Mouse (Mus musculus): ENCODE measurements around the gene Nufip2. TPM values are rescaled to one million over a fixed set of nuclear protein-coding genes. Genes with fewer than 3 reads are reported as not detected.
A peak's percentile ranks its signal among the peaks of the same experiment; 100 is the strongest.

The Nufip2 gene
- polyA plus RNA-seq, 1 experiment, result 11.8 TPM

DNA sequence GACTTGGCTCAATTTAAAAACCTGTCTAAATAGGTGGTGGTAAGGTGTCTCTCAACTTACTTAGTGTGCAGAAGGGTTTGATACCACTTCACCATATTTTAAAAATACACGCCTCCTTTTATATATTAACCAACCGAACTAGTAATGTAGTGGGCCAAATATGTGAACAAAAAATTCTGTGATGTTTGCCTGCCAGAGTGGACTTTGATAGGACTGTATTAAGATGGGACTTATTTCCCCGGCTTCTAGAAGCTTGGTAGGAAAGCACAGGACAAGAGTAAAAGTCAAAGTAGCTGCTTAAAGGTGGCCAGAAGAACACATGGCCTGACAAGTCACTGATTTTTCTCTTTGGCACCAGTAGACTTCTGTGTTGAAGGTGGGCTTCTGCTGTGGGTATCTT lies 27.8 kb downstream of the Nufip2 start:
- H3K36me3 ChIP-seq (ENCODE audit: control insufficient read depth, insufficient read depth, low read length), result peaks cover 31% of the 10 kb centered on the region

DNA sequence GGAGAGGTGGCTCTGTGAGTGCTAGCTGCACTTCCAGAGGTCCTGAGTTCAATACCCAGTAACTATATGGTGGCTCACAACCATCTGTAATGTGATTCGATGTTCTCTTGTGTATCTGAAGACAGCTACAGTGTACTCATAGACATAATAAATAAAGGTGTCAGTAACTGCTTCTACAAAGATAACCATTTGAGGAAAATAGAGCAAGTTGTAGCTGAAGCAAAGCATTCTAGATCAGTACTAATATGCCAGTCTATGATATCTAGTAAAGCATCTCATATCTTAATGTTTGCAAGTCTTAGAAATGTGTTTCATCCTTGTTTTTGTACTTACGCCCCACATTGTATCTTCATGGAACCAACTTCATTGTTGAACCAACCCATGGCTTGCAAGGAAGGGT lies 33.1 kb downstream of the Nufip2 start:
- Histone ChIP-seq H3K4me3 (ENCODE audit: low read depth, low read length) (no peak overlapping the region), H3K27me3 (ENCODE audit: control insufficient read depth, insufficient read depth, low read length) (no peaks in the 10 kb centered on the region), H3K36me3 (ENCODE audit: control insufficient read depth, insufficient read depth, low read length) (peaks cover 9% of the 10 kb centered on the region; the same call in 1 of the 2 replicates), H3K27ac (ENCODE audit: insufficient read depth, low read depth, low read length) (no peak overlapping the region), H3K4me1 (ENCODE audit: control insufficient read depth, insufficient read depth, insufficient read length, low read length) (no peaks in the 10 kb centered on the region)
- WGBS, result 95% methylated on average over 2 of the region's 2 CpGs
- no peak for TF ChIP-seq POLR2A (IDR thresholded peaks at IDR 0.05; ENCODE audit: low read depth, low read length)

More for the DNA sequence above, 27.8 kb downstream of the Nufip2 start:
- WGBS, result 64% methylated on average over 3 of the region's 3 CpGs
- no peak overlapping the region for H3K4me3 ChIP-seq (ENCODE audit: low read depth, low read length)
- no peaks in the 10 kb centered on the region for H3K4me1 ChIP-seq (ENCODE audit: control insufficient read depth, insufficient read depth, insufficient read length, low read length)
- TF ChIP-seq POLR2A (IDR thresholded peaks at IDR 0.05; ENCODE audit: low read depth, low read length), result no peak
- TF ChIP-seq CTCF (IDR thresholded peaks at IDR 0.05; ENCODE audit: extremely low read depth, insufficient read length, insufficient replicate concordance, low read depth, low read length), result no peak
- no peak overlapping the region for H3K27ac ChIP-seq (ENCODE audit: insufficient read depth, low read depth, low read length)
- no peaks in the 10 kb centered on the region for H3K27me3 ChIP-seq (ENCODE audit: control insufficient read depth, insufficient read depth, low read length)

DNA sequence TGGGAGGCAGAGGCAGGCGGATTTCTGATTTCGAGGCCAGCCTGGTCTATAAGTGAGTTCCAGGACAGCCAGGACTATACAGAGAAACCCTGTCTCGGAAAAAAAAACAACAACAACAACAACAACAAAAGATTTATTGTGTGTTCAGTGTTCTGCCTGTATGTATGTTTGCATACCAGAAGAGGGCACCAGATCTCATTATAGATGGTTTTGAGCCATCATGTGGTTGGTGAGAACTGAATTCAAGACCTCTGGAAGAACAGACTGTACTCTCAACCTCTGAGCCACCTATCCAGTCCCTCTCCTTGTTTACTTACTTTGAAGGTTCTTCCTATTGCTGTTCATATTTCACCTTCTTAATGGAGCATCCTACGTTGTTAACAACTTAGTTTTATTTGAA lies 35.4 kb downstream of the Nufip2 start:
- H3K4me3 ChIP-seq (ENCODE audit: low read depth, low read length), result no peak overlapping the region
- 88% methylated on average over 4 of the region's 4 CpGs for WGBS
- no peaks in the 10 kb centered on the region for H3K4me1 ChIP-seq (ENCODE audit: control insufficient read depth, insufficient read depth, insufficient read length, low read length)
- no peaks in the 10 kb centered on the region for H3K27me3 ChIP-seq (ENCODE audit: control insufficient read depth, insufficient read depth, low read length)
- no peak overlapping the region for H3K27ac ChIP-seq (ENCODE audit: insufficient read depth, low read depth, low read length)
- H3K36me3 ChIP-seq (ENCODE audit: control insufficient read depth, insufficient read depth, low read length), result peaks cover 8% of the 10 kb centered on the region; the same call in 1 of the 2 replicates
- TF ChIP-seq CTCF (IDR thresholded peaks at IDR 0.05; ENCODE audit: extremely low read depth, insufficient read length, insufficient replicate concordance, low read depth, low read length), result no peak
- no peak for TF ChIP-seq POLR2A (IDR thresholded peaks at IDR 0.05; ENCODE audit: low read depth, low read length)

DNA sequence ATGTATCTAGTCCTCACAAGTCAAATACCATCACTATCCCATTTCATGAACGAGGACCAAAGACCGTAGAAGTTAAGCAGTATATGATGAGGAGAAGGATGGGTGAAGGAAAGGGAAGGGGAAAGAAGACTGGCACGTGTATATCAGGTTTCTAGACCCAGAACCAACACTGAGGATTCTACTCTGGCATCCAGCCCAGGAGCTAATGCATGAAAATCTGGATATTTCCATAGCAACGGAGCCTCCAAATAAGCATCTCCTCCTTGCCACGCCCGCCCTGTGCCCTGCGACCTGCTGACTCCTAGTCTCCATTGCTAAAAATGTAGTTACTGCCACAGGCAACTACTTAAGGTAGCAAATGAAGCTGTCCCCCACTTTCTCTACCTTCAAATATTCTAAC lies 38.8 kb downstream of the Nufip2 start:
- Histone ChIP-seq H3K36me3 (ENCODE audit: control insufficient read depth, insufficient read depth, low read length) (no peaks in the 10 kb centered on the region), H3K27me3 (ENCODE audit: control insufficient read depth, insufficient read depth, low read length) (no peaks in the 10 kb centered on the region), H3K27ac (ENCODE audit: insufficient read depth, low read depth, low read length) (no peak overlapping the region), H3K4me3 (ENCODE audit: low read depth, low read length) (no peak overlapping the region), H3K4me1 (ENCODE audit: control insufficient read depth, insufficient read depth, insufficient read length, low read length) (no peaks in the 10 kb centered on the region)
- WGBS, result 79% methylated on average over 7 of the region's 7 CpGs
- TF ChIP-seq CTCF (IDR thresholded peaks at IDR 0.05; ENCODE audit: extremely low read depth, insufficient read length, insufficient replicate concordance, low read depth, low read length), result no peak
- no peak for TF ChIP-seq POLR2A (IDR thresholded peaks at IDR 0.05; ENCODE audit: low read depth, low read length)

DNA sequence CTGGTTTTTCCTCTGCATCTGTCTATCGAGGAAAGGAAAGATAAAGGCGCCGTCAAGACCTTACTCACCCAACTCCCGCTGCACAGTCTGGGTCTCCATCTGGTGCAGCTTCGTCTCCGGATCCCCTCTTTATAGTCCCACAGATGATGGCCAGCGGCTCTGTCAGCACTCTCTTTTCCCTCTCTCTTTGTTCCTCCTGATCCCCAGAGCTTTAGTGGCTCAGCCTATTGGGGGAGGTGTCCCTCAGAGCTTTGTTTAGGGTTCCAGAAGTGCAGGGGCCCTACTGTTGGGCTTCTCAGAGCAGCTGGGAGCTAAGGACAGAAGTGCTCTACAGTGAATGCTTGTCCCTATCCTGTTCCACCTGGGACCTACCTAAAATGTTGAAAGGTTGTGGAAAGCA lies 39.2 kb downstream of the Nufip2 start, which contains the start of gene Cryba1:
Gene Cryba1 (minus strand): TSS at position 101 of the 400 bp plus-strand sequence.
- no peak within 1 kb of the TSS for H3K4me3 ChIP-seq (ENCODE audit: low read depth, low read length)
- H3K27ac ChIP-seq (ENCODE audit: insufficient read depth, low read depth, low read length), result no peak within 1 kb of the TSS
- TF ChIP-seq POLR2A (IDR thresholded peaks at IDR 0.05; ENCODE audit: low read depth, low read length), result no peak
- TF ChIP-seq CTCF (IDR thresholded peaks at IDR 0.05; ENCODE audit: extremely low read depth, insufficient read length, insufficient replicate concordance, low read depth, low read length), result no peak
- no peaks in the 10 kb centered on the region for H3K27me3 ChIP-seq (ENCODE audit: control insufficient read depth, insufficient read depth, low read length)
- WGBS, result 71% methylated on average over 7 of the region's 7 CpGs
- no peaks in the 10 kb centered on the region for H3K4me1 ChIP-seq (ENCODE audit: control insufficient read depth, insufficient read depth, insufficient read length, low read length)
- H3K36me3 ChIP-seq (ENCODE audit: control insufficient read depth, insufficient read depth, low read length), result no peaks in the 10 kb centered on the region

DNA sequence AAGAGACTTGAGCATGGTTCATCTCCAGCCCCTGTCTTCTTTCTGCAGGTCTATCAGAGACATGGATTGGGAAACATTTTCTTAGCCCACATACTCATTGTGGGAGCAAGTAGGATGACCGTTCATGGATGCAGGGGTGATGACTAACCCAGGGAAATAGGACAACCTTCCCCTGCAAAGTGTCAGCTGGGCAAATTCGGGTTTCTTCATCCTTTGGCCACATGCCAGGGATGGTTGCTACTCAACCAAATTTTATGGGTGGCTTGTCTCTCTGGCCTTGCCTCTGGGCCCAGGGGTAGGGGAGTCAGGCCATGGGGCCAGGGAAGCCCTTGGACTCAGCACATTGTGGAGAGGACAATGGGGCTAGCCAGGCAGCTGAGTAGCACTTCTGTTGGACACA lies 42.6 kb downstream of the Nufip2 start:
- Histone ChIP-seq H3K27me3 (ENCODE audit: control insufficient read depth, insufficient read depth, low read length) (no peaks in the 10 kb centered on the region), H3K36me3 (ENCODE audit: control insufficient read depth, insufficient read depth, low read length) (no peaks in the 10 kb centered on the region), H3K4me1 (ENCODE audit: control insufficient read depth, insufficient read depth, insufficient read length, low read length) (no peaks in the 10 kb centered on the region), H3K4me3 (ENCODE audit: low read depth, low read length) (no peak overlapping the region), H3K27ac (ENCODE audit: insufficient read depth, low read depth, low read length) (no peak overlapping the region)
- WGBS, result 50% methylated on average over 2 of the region's 2 CpGs
- no peak for TF ChIP-seq POLR2A (IDR thresholded peaks at IDR 0.05; ENCODE audit: low read depth, low read length)
- TF ChIP-seq CTCF (IDR thresholded peaks at IDR 0.05; ENCODE audit: extremely low read depth, insufficient read length, insufficient replicate concordance, low read depth, low read length), result no peak

DNA sequence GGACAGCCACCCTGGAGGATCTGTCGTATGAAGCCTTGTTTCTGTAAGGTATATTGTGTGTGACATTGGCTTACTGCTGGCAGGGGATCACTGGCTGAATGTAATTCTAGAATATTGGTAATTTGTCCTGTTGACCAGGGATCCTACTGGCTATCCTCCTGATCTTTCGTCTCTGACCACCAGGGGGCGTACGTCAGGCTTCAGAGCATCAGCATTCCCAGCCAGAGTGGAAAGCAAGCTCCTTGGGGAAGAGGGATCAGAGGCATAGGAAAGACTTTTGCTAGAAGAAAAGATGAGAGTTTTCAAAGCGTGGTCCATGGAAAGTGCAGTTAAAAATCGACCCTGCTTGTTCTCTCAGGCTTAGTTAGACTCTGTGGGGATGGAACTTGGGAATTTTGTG lies 51.3 kb downstream of the Nufip2 start:
- Histone ChIP-seq H3K4me1 (ENCODE audit: control insufficient read depth, insufficient read depth, insufficient read length, low read length) (no peaks in the 10 kb centered on the region), H3K4me3 (ENCODE audit: low read depth, low read length) (no peak overlapping the region), H3K27me3 (ENCODE audit: control insufficient read depth, insufficient read depth, low read length) (no peaks in the 10 kb centered on the region), H3K36me3 (ENCODE audit: control insufficient read depth, insufficient read depth, low read length) (no peaks in the 10 kb centered on the region), H3K27ac (ENCODE audit: insufficient read depth, low read depth, low read length) (no peak overlapping the region)
- WGBS, result 2% methylated on average over 6 of the region's 6 CpGs
- TF ChIP-seq POLR2A (IDR thresholded peaks at IDR 0.05; ENCODE audit: low read depth, low read length), result no peak
- peak; percentile 97; the same call in 1 of the 2 replicates for TF ChIP-seq CTCF (IDR thresholded peaks at IDR 0.05; ENCODE audit: extremely low read depth, insufficient read length, insufficient replicate concordance, low read depth, low read length)

DNA sequence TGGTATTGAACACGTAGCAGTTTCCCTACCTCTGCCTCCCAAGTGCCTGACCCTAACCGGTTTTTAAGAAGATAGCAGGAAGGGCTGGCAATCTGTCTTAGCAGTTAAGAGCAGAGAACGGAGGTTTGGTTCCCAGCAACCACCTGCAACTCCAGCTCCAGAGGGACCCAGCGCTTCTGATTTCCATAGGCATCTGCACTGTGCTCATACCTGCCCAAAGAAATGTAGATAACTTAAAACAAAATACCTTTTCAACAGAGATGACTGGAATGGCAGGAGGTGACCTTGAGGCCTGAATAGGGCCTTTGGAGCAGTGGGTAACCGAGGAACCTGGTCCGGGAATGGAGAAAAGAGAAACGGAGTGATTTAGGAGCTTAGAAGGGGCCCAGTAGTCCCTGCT lies 52.6 kb downstream of the Nufip2 start:
- H3K4me1 ChIP-seq (ENCODE audit: control insufficient read depth, insufficient read depth, insufficient read length, low read length), result no peaks in the 10 kb centered on the region
- H3K27ac ChIP-seq (ENCODE audit: insufficient read depth, low read depth, low read length), result no peak overlapping the region
- no peak for TF ChIP-seq POLR2A (IDR thresholded peaks at IDR 0.05; ENCODE audit: low read depth, low read length)
- no peak for TF ChIP-seq CTCF (IDR thresholded peaks at IDR 0.05; ENCODE audit: extremely low read depth, insufficient read length, insufficient replicate concordance, low read depth, low read length)
- H3K36me3 ChIP-seq (ENCODE audit: control insufficient read depth, insufficient read depth, low read length), result no peaks in the 10 kb centered on the region
- H3K4me3 ChIP-seq (ENCODE audit: low read depth, low read length), result no peak overlapping the region
- no peaks in the 10 kb centered on the region for H3K27me3 ChIP-seq (ENCODE audit: control insufficient read depth, insufficient read depth, low read length)
- 69% methylated on average over 7 of the region's 7 CpGs for WGBS

Data from small intestine, adult 2 months (tissue).